Mouse (Mus musculus) heart, postnatal 0 days (tissue): ENCODE data around the gene Gm44503. TPM values are rescaled to one million over a fixed set of nuclear protein-coding genes. Genes with fewer than 3 reads are reported as not detected.

Experiments
- ATAC-seq: fragments of 200-750 bp; cut with Nextera tagmentation; 2 replicates; pipeline ENCODE4 v1.8.0; 2017; ENCODE audit warnings: low read depth, moderate number of reproducible peaks, moderate library complexity; ENCODE audit not compliant: insufficient read depth
- DNase-seq: peaks from one replicate; pipeline ENCODE4 v3.0.0-alpha.2; 2016; ENCODE audit warnings: low spot score
- H3K27ac ChIP-seq: fragments of 300-500 bp; sonication (generic); 2 replicates; pipeline ENCODE4 v1.5.1; 2014; ENCODE audit warnings: low read depth, mild to moderate bottlenecking
- H3K27me3 ChIP-seq: fragments of 300-500 bp; sonication (generic); 2 replicates; pipeline ENCODE4 v1.6.1; 2014; ENCODE audit warnings: low read length, mixed read lengths; ENCODE audit not compliant: control insufficient read depth, insufficient read depth
- H3K36me3 ChIP-seq: fragments of 300-500 bp; sonication (generic); replicated peaks from 2 replicates; pipeline ENCODE4 v1.6.1; 2014; ENCODE audit warnings: low read length, mixed read lengths; ENCODE audit not compliant: control insufficient read depth, insufficient read depth
- H3K4me1 ChIP-seq: fragments of 300-500 bp; sonication (generic); 2 replicates; pipeline ENCODE4 v1.6.1; 2014; ENCODE audit warnings: antibody characterized with exemption; ENCODE audit not compliant: control insufficient read depth, insufficient read depth
- H3K4me2 ChIP-seq: fragments of 300-500 bp; sonication (generic); 2 replicates; pipeline ENCODE4 v1.6.1; 2014; ENCODE audit warnings: low read depth, mild to moderate bottlenecking, low read length, moderate library complexity
- H3K4me3 ChIP-seq: fragments of 300-500 bp; sonication (generic); 2 replicates; pipeline ENCODE4 v1.5.1; 2014; ENCODE audit warnings: low read depth, low read length
- H3K9ac ChIP-seq: fragments of 300-500 bp; sonication (generic); replicated peaks from 2 replicates; pipeline ENCODE4 v1.6.1; 2014; ENCODE audit warnings: low read depth, low read length, mixed read lengths
- H3K9me3 ChIP-seq: fragments of 300-500 bp; sonication (generic); replicated peaks from 2 replicates; pipeline ENCODE4 v1.6.1; 2016; ENCODE audit warnings: low read length; ENCODE audit not compliant: control insufficient read depth
- CTCF ChIP-seq: IDR thresholded peaks from 2 replicates; pipeline ENCODE4 v1.5.1; 2016; ENCODE audit warnings: antibody characterized with exemption, control low read depth, low read depth
- EP300 ChIP-seq: IDR thresholded peaks from 2 replicates; pipeline ENCODE4 v1.6.1; 2016; ENCODE audit warnings: antibody characterized with exemption, low read depth
- WGBS: fragments of 180-500 bp; shearing (Covaris S2); extraction: QIAGEN DNeasy Blood & Tissue Kit; methylation state at CpG from one replicate; pipeline ENCODE4 v1.1.7; 2014; 5-methylcytosine and 5-hydroxymethylcytosine counted together
- polyA plus RNA-seq: library from polyadenylated mRNA; unstranded; fragments of >200 nt; fragmentation: Nextera tagmentation; extraction: Ambion mirVana; gene quantifications from 2 replicates; pipeline ENCODE4 v1.2.1, GENCODE M21; 2015
- total RNA-seq: library from RNA; depleted of rRNA; stranded (reverse); fragments of >200 nt; gene quantifications from 2 replicates; pipeline ENCODE4 v1.2.3, GENCODE M21; 2014; ENCODE audit warnings: low replicate concordance

Gm44503 gene
- total and polyA plus RNA-seq, 2 experiments from 2014 or later = not detected

GRCm38 (mm10) chr9:73001314-73002011, 42.8 kb downstream of the Gm44503 start:
- peaks cover 30% of the 10 kb centered on the region for H3K36me3 ChIP-seq
- no peak for ATAC-seq
- H3K27me3 ChIP-seq = no peaks in the 10 kb centered on the region
- no peaks in the 10 kb centered on the region for H3K9me3 ChIP-seq
- no peaks in the 10 kb centered on the region for H3K4me1 ChIP-seq
- no peak overlapping the region for H3K4me3 ChIP-seq
- TF ChIP-seq EP300 = no peak
- TF ChIP-seq CTCF = no peak
- H3K9ac ChIP-seq = no peak overlapping the region
- no peak for DNase-seq
- H3K4me2 ChIP-seq = no peak overlapping the region
- H3K27ac ChIP-seq = no peak overlapping the region
- 82% methylated on average over 13 of the region's 13 CpGs for WGBS

GRCm38 (mm10) chr9:73002177-73002576, 43.5 kb downstream of the Gm44503 start:
- no peak for DNase-seq
- WGBS = 56% methylated on average over 3 of the region's 3 CpGs
- H3K27me3 ChIP-seq = no peaks in the 10 kb centered on the region
- H3K9me3 ChIP-seq = no peaks in the 10 kb centered on the region
- H3K9ac ChIP-seq = no peak overlapping the region
- H3K4me3 ChIP-seq = no peak overlapping the region
- no peak for TF ChIP-seq CTCF
- TF ChIP-seq EP300 = no peak
- peaks cover 30% of the 10 kb centered on the region for H3K36me3 ChIP-seq
- H3K27ac ChIP-seq = no peak overlapping the region
- H3K4me1 ChIP-seq = no peaks in the 10 kb centered on the region
- no peak overlapping the region for H3K4me2 ChIP-seq
- ATAC-seq = no peak

GRCm38 (mm10) chr9:73004076-73004475, 45.4 kb downstream of the Gm44503 start:
- DNase-seq (no peak), ATAC-seq (no peak)
- Histone ChIP-seq H3K4me3 (no peak overlapping the region), H3K4me1 (no peaks in the 10 kb centered on the region), H3K9me3 (no peaks in the 10 kb centered on the region), H3K36me3 (peaks cover 30% of the 10 kb centered on the region), H3K27me3 (no peaks in the 10 kb centered on the region), H3K9ac (no peak overlapping the region), H3K4me2 (no peak overlapping the region), H3K27ac (no peak overlapping the region)
- WGBS = 75% methylated on average over 8 of the region's 8 CpGs
- no peak for TF ChIP-seq EP300
- TF ChIP-seq CTCF = no peak

- ATAC-seq = no peak
- no peaks in the 10 kb centered on the region for H3K9me3 ChIP-seq
- peaks cover 38% of the 10 kb centered on the region for H3K36me3 ChIP-seq
- no peak overlapping the region for H3K4me2 ChIP-seq
- no peak overlapping the region for H3K9ac ChIP-seq
- H3K4me1 ChIP-seq = no peaks in the 10 kb centered on the region
- H3K27me3 ChIP-seq = no peaks in the 10 kb centered on the region
- 75% methylated on average over 6 of the region's 6 CpGs for WGBS
- DNase-seq = no peak
- no peak overlapping the region for H3K27ac ChIP-seq
- H3K4me3 ChIP-seq = no peak overlapping the region
- TF ChIP-seq CTCF (no peak), EP300 (no peak)
Observed at GRCm38 (mm10) chr9:73005106-73005505, 46.5 kb downstream of the Gm44503 start.

GRCm38 (mm10) chr9:73006175-73006574, 47.5 kb downstream of the Gm44503 start:
- DNase-seq = no peak
- ATAC-seq = no peak
- Histone ChIP-seq H3K4me2 (no peak overlapping the region), H3K9ac (no peak overlapping the region), H3K27me3 (no peaks in the 10 kb centered on the region), H3K36me3 (peaks cover 38% of the 10 kb centered on the region), H3K9me3 (no peaks in the 10 kb centered on the region), H3K4me1 (no peaks in the 10 kb centered on the region), H3K27ac (no peak overlapping the region), H3K4me3 (no peak overlapping the region)
- TF ChIP-seq CTCF = 0 out of 2 replicates have a peak, but pooled peaks have one; percentile 8
- no peak for TF ChIP-seq EP300
- WGBS = 93% methylated on average over 3 of the region's 3 CpGs

GRCm38 (mm10) chr9:73008384-73008783, 49.7 kb downstream of the Gm44503 start:
- H3K27ac ChIP-seq = no peak overlapping the region
- no peak overlapping the region for H3K9ac ChIP-seq
- H3K4me3 ChIP-seq = no peak overlapping the region
- WGBS = 57% methylated on average over 3 of the region's 3 CpGs
- H3K27me3 ChIP-seq = no peaks in the 10 kb centered on the region
- H3K9me3 ChIP-seq = no peaks in the 10 kb centered on the region
- DNase-seq (no peak), ATAC-seq (no peak)
- no peak overlapping the region for H3K4me2 ChIP-seq
- TF ChIP-seq CTCF (no peak), EP300 (no peak)
- H3K36me3 ChIP-seq = peaks cover 46% of the 10 kb centered on the region
- no peaks in the 10 kb centered on the region for H3K4me1 ChIP-seq
